ENCODE assay signal across 28 mouse cellular contexts in the genomic region with DNA sequence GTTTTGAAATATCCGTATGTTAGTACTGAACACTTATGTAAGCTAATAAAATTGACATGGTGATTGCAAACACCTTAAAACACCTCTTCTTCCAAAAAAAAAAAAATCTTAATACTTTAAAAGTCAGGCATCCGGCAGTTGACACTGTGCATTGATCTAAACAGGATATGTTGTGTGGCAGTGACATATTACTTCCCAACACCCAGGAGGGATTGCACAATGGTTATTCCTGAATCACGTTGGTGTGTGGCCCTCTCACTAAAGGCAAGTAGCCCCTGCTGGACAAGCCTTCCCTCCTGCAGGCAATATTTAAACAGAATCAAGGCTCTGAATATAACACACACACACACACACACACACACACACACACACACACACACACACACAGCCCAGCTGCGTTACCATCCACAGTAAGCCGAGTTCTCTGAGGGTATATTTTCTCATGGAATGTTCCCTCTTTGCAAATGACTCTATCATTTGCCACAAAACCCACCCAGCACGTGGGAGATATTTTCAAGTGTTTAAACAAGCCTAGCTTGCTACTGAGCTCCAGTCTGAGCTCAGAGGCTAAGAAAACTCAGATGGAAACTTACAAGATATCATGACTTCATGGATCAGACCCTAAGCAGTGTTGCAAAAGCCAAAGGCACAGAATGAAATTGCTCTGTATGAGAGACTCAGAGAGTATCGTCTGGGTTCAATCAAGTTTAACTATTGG.
DNase-seq lines count a peak whose midpoint lies in the region; ATAC-seq and TF ChIP-seq lines count a peak whose summit lies in the region.
"Had no signal": no experiment of that assay in that cellular context is flagged by ENCODE, and none has a peak within 500 bp of the region (broad histone marks: within the 10 kb centered on the region; RNA-seq: fewer than 3 reads in every experiment).

No protein-coding gene starts in this region.

- H3K27me3 ChIP-seq in embryonic facial prominence, embryonic 12.5 days = no peaks in the 10 kb centered on the region
- H3K27me3 ChIP-seq in embryonic facial prominence, embryonic 10.5 days (replicated peaks; ENCODE audit: low read depth, poor library complexity, severe bottlenecking) = no peaks in the 10 kb centered on the region
- no peaks in the 10 kb centered on the region for H3K27me3 ChIP-seq in lung, embryonic 14.5 days (ENCODE audit: insufficient read depth, low read length)
- no peaks in the 10 kb centered on the region for H3K27me3 ChIP-seq in lung, postnatal 0 days (replicated peaks; ENCODE audit: insufficient read depth, low read length)
- H3K27me3 ChIP-seq: CH12.LX; embryonic facial prominence, embryonic 13.5 days; forebrain, embryonic 12.5 days; forebrain, embryonic 15.5 days; heart, embryonic 12.5 days; heart, embryonic 15.5 days; Patski had no signal

- ATAC-seq in embryonic facial prominence, embryonic 12.5 days (ENCODE audit: insufficient number of reproducible peaks, insufficient read depth, low FRiP score, low TSS enrichment) = no peak
- peak; percentile 21; the same call in 1 of the 2 replicates for ATAC-seq in lung, embryonic 14.5 days (ENCODE audit: insufficient read depth)
- ATAC-seq in lung, postnatal 0 days = no peak; the same call in 1 of the 2 replicates
- ATAC-seq: forebrain, embryonic 15.5 days; hindbrain, postnatal 0 days; inflammation-experienced regulatory T-cells, adult 6 months; Patski had no signal

- no peaks in the 10 kb centered on the region for H3K9me3 ChIP-seq in embryonic facial prominence, embryonic 12.5 days
- no peaks in the 10 kb centered on the region for H3K9me3 ChIP-seq in embryonic facial prominence, embryonic 10.5 days
- H3K9me3 ChIP-seq in lung, embryonic 14.5 days (ENCODE audit: low read depth, low read length) = no peaks in the 10 kb centered on the region
- H3K9me3 ChIP-seq in lung, postnatal 0 days (ENCODE audit: low read length) = no peaks in the 10 kb centered on the region
- H3K9me3 ChIP-seq: embryonic facial prominence, embryonic 13.5 days; forebrain, embryonic 12.5 days; forebrain, embryonic 15.5 days; heart, embryonic 12.5 days; heart, embryonic 15.5 days had no signal

- TF ChIP-seq EP300 in lung, postnatal 0 days (IDR thresholded peaks at IDR 0.05) = no peak

- no peak for DNase-seq in embryonic facial prominence, embryonic 10.5 days (ENCODE audit: low spot score)
- DNase-seq in lung, embryonic 14.5 days = peak; percentile 50
- DNase-seq in lung, postnatal 10 days = no peak
- no peak for DNase-seq in lung, postnatal 0 days (ENCODE audit: low spot score)
- no peak for DNase-seq in lung, postnatal 4 days
- DNase-seq: adrenal gland, postnatal 10 days; adrenal gland, postnatal 36 days; cerebellum, adult 18-20 months; cerebellum, adult 9-10 months; cerebellum, postnatal 14 days; gastrocnemius, postnatal 10 days; gastrocnemius, postnatal 36 days; heart, adult 18-20 months; heart, postnatal 10 days; heart, postnatal 4 days had no signal

- no peak overlapping the region for H3K4me3 ChIP-seq in embryonic facial prominence, embryonic 12.5 days
- H3K4me3 ChIP-seq in embryonic facial prominence, embryonic 10.5 days = no peak overlapping the region
- no peak overlapping the region for H3K4me3 ChIP-seq in lung, embryonic 14.5 days (ENCODE audit: low read depth, low read length)
- H3K4me3 ChIP-seq in lung, postnatal 0 days (ENCODE audit: low read depth, low read length) = no peak overlapping the region
- H3K4me3 ChIP-seq: embryonic facial prominence, embryonic 13.5 days; erythroblast, embryonic 14.5 days; forebrain, embryonic 12.5 days; forebrain, embryonic 15.5 days; heart, embryonic 12.5 days; heart, embryonic 15.5 days had no signal

- H3K9ac ChIP-seq in embryonic facial prominence, embryonic 12.5 days = no peak overlapping the region
- no peak overlapping the region for H3K9ac ChIP-seq in lung, embryonic 14.5 days
- H3K9ac ChIP-seq in lung, postnatal 0 days (replicated peaks; ENCODE audit: low read depth) = no peak overlapping the region
- H3K9ac ChIP-seq: embryonic facial prominence, embryonic 13.5 days; forebrain, embryonic 12.5 days; forebrain, embryonic 15.5 days; heart, embryonic 12.5 days; heart, embryonic 15.5 days; hindbrain, embryonic 14.5 days had no signal

- H3K4me1 ChIP-seq in embryonic facial prominence, embryonic 12.5 days = 0 out of 2 replicates have a peak, but pooled peaks cover 6% of the 10 kb centered on the region
- peaks cover 11% of the 10 kb centered on the region for H3K4me1 ChIP-seq in embryonic facial prominence, embryonic 10.5 days
- H3K4me1 ChIP-seq in lung, embryonic 14.5 days (ENCODE audit: insufficient read depth) = peaks cover 6% of the 10 kb centered on the region
- no peaks in the 10 kb centered on the region for H3K4me1 ChIP-seq in lung, postnatal 0 days (ENCODE audit: insufficient read depth, low read depth, low read length)
- H3K4me1 ChIP-seq: heart, embryonic 12.5 days had no signal

- TF ChIP-seq CTCF in lung, embryonic 14.5 days (IDR thresholded peaks at IDR 0.05; ENCODE audit: low read depth) = peak; percentile 35
- TF ChIP-seq CTCF in lung, postnatal 0 days (IDR thresholded peaks at IDR 0.05) = peak; percentile 28

- H3K4me2 ChIP-seq in embryonic facial prominence, embryonic 12.5 days (replicated peaks) = no peak overlapping the region
- H3K4me2 ChIP-seq in lung, embryonic 14.5 days = no peak overlapping the region
- H3K4me2 ChIP-seq in lung, postnatal 0 days (replicated peaks; ENCODE audit: low read depth, low read length) = no peak overlapping the region
- H3K4me2 ChIP-seq: embryonic facial prominence, embryonic 13.5 days; forebrain, embryonic 12.5 days; forebrain, embryonic 15.5 days; heart, embryonic 12.5 days; heart, embryonic 15.5 days; hindbrain, embryonic 14.5 days had no signal

- H3K36me3 ChIP-seq in embryonic facial prominence, embryonic 12.5 days = no peaks in the 10 kb centered on the region
- H3K36me3 ChIP-seq in embryonic facial prominence, embryonic 10.5 days (replicated peaks) = no peaks in the 10 kb centered on the region
- no peaks in the 10 kb centered on the region for H3K36me3 ChIP-seq in lung, embryonic 14.5 days (ENCODE audit: insufficient read depth)
- no peaks in the 10 kb centered on the region for H3K36me3 ChIP-seq in lung, postnatal 0 days (ENCODE audit: insufficient read depth, low read length)
- H3K36me3 ChIP-seq: embryonic facial prominence, embryonic 13.5 days; forebrain, embryonic 12.5 days; forebrain, embryonic 15.5 days; G1E; heart, embryonic 12.5 days; heart, embryonic 15.5 days had no signal

- H3K27ac ChIP-seq in embryonic facial prominence, embryonic 12.5 days = 0 out of 2 replicates have a peak overlapping the region, but pooled peaks have one; percentile 23
- H3K27ac ChIP-seq in embryonic facial prominence, embryonic 10.5 days (replicated peaks) = no peak overlapping the region
- H3K27ac ChIP-seq in lung, embryonic 14.5 days (ENCODE audit: low read depth) = peak overlapping the region; percentile 60; the same call in 1 of the 2 replicates
- no peak overlapping the region for H3K27ac ChIP-seq in lung, postnatal 0 days (ENCODE audit: low read length)
- H3K27ac ChIP-seq: embryonic facial prominence, embryonic 13.5 days; forebrain, embryonic 12.5 days; forebrain, embryonic 15.5 days; heart, embryonic 15.5 days; hindbrain, embryonic 14.5 days; hindbrain, postnatal 0 days had no signal

- WGBS in embryonic facial prominence, embryonic 12.5 days = 58% methylated on average over 7 of the region's 7 CpGs
- 76% methylated on average over 7 of the region's 7 CpGs for WGBS in embryonic facial prominence, embryonic 10.5 days
- WGBS in lung, embryonic 14.5 days = 27% methylated on average over 7 of the region's 7 CpGs
- WGBS in lung, postnatal 0 days = 36% methylated on average over 7 of the region's 7 CpGs

Comparison
In these comparisons a context has a peak if more than half of its experiments do, and no peak if none do; other contexts are left out.
1. H3K27ac ChIP-seq: peak in embryonic facial prominence, embryonic 12.5 days (single experiment) and lung, embryonic 14.5 days (single experiment); none in embryonic facial prominence, embryonic 10.5 days (single experiment) and lung, postnatal 0 days (single experiment).